Mouse (Mus musculus) CH12F3 (cell line): ENCODE measurements around the gene Taok3.

Source experiments
- in situ Hi-C: fragments of 300-500 bp; cut with MboI; formaldehyde crosslinking; loops from 2 replicates; pipeline ENCODE4 v1.14.3; 2020; ENCODE audit warnings: low sequenced_read_pairs

Gene Taok3

GRCm38 (mm10) chr5:117178079-117178478 lies 58.1 kb downstream of the Taok3 start:
- in situ Hi-C loops: no loop called here

GRCm38 (mm10) chr5:117178486-117178885 lies 58.6 kb downstream of the Taok3 start:
- in situ Hi-C loops: no loop called here

- in situ Hi-C loops: no loop called here
Measured at GRCm38 (mm10) chr5:117181921-117182320, 62.0 kb downstream of the Taok3 start.

GRCm38 (mm10) chr5:117182411-117182810 lies 62.5 kb downstream of the Taok3 start:
- in situ Hi-C loops: no loop called here

- in situ Hi-C loops: no loop called here
Measured at GRCm38 (mm10) chr5:117184832-117185231, 64.9 kb downstream of the Taok3 start.

GRCm38 (mm10) chr5:117185673-117186072 lies 65.7 kb downstream of the Taok3 start:
- in situ Hi-C loops: no loop called here

- in situ Hi-C loops: no loop called here
Measured at GRCm38 (mm10) chr5:117192061-117192460, 72.1 kb downstream of the Taok3 start.

- in situ Hi-C loops: no loop called here
Measured at GRCm38 (mm10) chr5:117193748-117194147, 73.8 kb downstream of the Taok3 start.

- in situ Hi-C loops: no loop called here
Measured at GRCm38 (mm10) chr5:117194672-117195071, 74.7 kb downstream of the Taok3 start.

GRCm38 (mm10) chr5:117196551-117196950 lies 76.6 kb downstream of the Taok3 start:
- in situ Hi-C loops: no loop called here

- in situ Hi-C loops: no loop called here
Measured at GRCm38 (mm10) chr5:117198390-117198789, 78.5 kb downstream of the Taok3 start.

GRCm38 (mm10) chr5:117207286-117207685 lies 87.4 kb downstream of the Taok3 start:
- in situ Hi-C loops: no loop called here

GRCm38 (mm10) chr5:117214016-117214415 lies 94.1 kb downstream of the Taok3 start:
- in situ Hi-C loops: no loop called here

GRCm38 (mm10) chr5:117231059-117231458 lies 111.1 kb downstream of the Taok3 start:
- in situ Hi-C loops: no loop called here

GRCm38 (mm10) chr5:117236540-117236939 lies 116.6 kb downstream of the Taok3 start:
- in situ Hi-C loops: no loop called here

- in situ Hi-C loops: no loop called here
Measured at GRCm38 (mm10) chr5:117239106-117239505, 119.2 kb downstream of the Taok3 start.

GRCm38 (mm10) chr5:117240321-117240731 lies 120.4 kb downstream of the Taok3 start:
- in situ Hi-C loops: no loop called here

- in situ Hi-C loops: no loop called here
Measured at GRCm38 (mm10) chr5:117240761-117241322, 120.9 kb downstream of the Taok3 start.

GRCm38 (mm10) chr5:117241935-117242531 lies 122.1 kb downstream of the Taok3 start:
- in situ Hi-C loops: no loop called here

GRCm38 (mm10) chr5:117242671-117243478 lies 122.9 kb downstream of the Taok3 start:
- in situ Hi-C loops: no loop called here

- in situ Hi-C loops: no loop called here
Measured at GRCm38 (mm10) chr5:117245170-117245569, 125.2 kb downstream of the Taok3 start.

- in situ Hi-C loops: no loop called here
Measured at GRCm38 (mm10) chr5:117248351-117248750, 128.4 kb downstream of the Taok3 start.
